Mouse (Mus musculus) spleen, adult 2 months (tissue): ENCODE results near the gene Cacna2d3. TPM values are rescaled to one million over a fixed set of nuclear protein-coding genes. Genes with fewer than 3 reads are reported as not detected.

Experiments used
- DNase-seq, 2 experiments: peaks; one replicate each; pipeline versions ENCODE4 v3.0.0 to v3.0.0-alpha.2; 2012 to 2021; ENCODE audit warnings: low spot score in 2 of 2, low read depth in 1 of 2
- H3K27ac ChIP-seq: fragments of 200-500 bp; 2 replicates; pipeline ENCODE4 v1.5.1; 2012; ENCODE audit warnings: low read length, inconsistent platforms; ENCODE audit not compliant: insufficient read depth
- H3K27me3 ChIP-seq: fragments of 200-500 bp; 2 replicates; pipeline ENCODE4 v1.6.1; 2012; ENCODE audit warnings: mild to moderate bottlenecking, moderate library complexity, low read length, inconsistent platforms; ENCODE audit not compliant: control insufficient read depth, insufficient read depth
- H3K36me3 ChIP-seq: fragments of 200-500 bp; 2 replicates; pipeline ENCODE4 v1.6.1; 2012; ENCODE audit warnings: mild to moderate bottlenecking, low read length, inconsistent platforms; ENCODE audit not compliant: control insufficient read depth, insufficient read depth
- H3K4me1 ChIP-seq: fragments of 200-500 bp; 2 replicates; pipeline ENCODE4 v1.6.1; 2011; ENCODE audit warnings: inconsistent platforms; ENCODE audit not compliant: control insufficient read depth, insufficient read depth, insufficient read length
- H3K4me3 ChIP-seq: fragments of 200-500 bp; 2 replicates; pipeline ENCODE4 v1.5.1; 2011; ENCODE audit warnings: mild to moderate bottlenecking, inconsistent platforms; ENCODE audit not compliant: insufficient read depth, insufficient read length; ENCODE audit errors: extremely low read depth
- CTCF ChIP-seq: fragments of 200-500 bp; IDR thresholded peaks from 2 replicates; pipeline ENCODE4 v1.5.1; 2011; ENCODE audit warnings: mild to moderate bottlenecking, inconsistent platforms; ENCODE audit not compliant: insufficient read depth, insufficient read length, insufficient replicate concordance; ENCODE audit errors: extremely low read depth
- POLR2A ChIP-seq: fragments of 200-500 bp; IDR thresholded peaks from 2 replicates; pipeline ENCODE4 v1.6.1; 2011; ENCODE audit warnings: low read depth, low read length, inconsistent platforms
- WGBS: fragments of 180-500 bp; shearing (Covaris S2); methylation state at CpG from one replicate; pipeline ENCODE4 v1.1.7; 2018; 5-methylcytosine and 5-hydroxymethylcytosine counted together
- polyA plus RNA-seq: library from polyadenylated mRNA; depleted of rRNA; stranded (reverse); fragments of >200 nt; gene quantifications from 2 replicates; pipeline ENCODE4 v1.2.3, GENCODE M21; 2012

The Cacna2d3 gene
- polyA plus RNA-seq, 1 experiment, result 0.19 TPM

DNA sequence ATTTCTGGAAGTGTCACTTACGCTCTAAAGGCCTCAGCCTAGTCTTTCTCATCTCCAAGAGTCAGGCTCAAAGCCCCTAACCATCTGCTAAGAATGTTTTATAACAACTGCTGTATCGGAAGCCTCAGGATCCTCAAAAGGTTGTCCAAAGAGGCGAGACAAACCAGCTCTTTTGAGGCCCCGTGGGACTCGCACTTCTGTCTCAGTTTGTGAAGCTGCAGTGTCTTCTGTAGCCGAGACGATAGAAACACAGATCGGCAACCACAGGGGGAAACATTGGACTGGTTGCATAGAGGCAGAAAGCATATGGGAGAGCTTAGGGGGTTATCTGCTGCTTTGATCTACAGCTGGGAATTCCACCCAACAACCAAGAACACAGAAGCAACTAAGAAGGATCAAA lies 327.9 kb downstream of the Cacna2d3 start:
- Histone ChIP-seq H3K27ac (no peak overlapping the region), H3K36me3 (no peaks in the 10 kb centered on the region), H3K4me3 (no peak overlapping the region), H3K27me3 (no peaks in the 10 kb centered on the region), H3K4me1 (no peaks in the 10 kb centered on the region)
- 86% methylated on average over 8 of the region's 8 CpGs for WGBS
- TF ChIP-seq POLR2A (no peak), CTCF (no peak)
- no peak for DNase-seq

- no peaks in the 10 kb centered on the region for H3K27me3 ChIP-seq
- TF ChIP-seq POLR2A (no peak), CTCF (no peak)
- H3K4me3 ChIP-seq, result no peak overlapping the region
- no peak for DNase-seq
- no peak overlapping the region for H3K27ac ChIP-seq
- WGBS, result 86% methylated on average over 3 of the region's 3 CpGs
- H3K36me3 ChIP-seq, result no peaks in the 10 kb centered on the region
- H3K4me1 ChIP-seq, result no peaks in the 10 kb centered on the region
These were observed 328.8 kb downstream of the Cacna2d3 start for GRCm38 (mm10) chr14:29392851-29393250.

- H3K36me3 ChIP-seq, result no peaks in the 10 kb centered on the region
- H3K4me1 ChIP-seq, result no peaks in the 10 kb centered on the region
- H3K27me3 ChIP-seq, result no peaks in the 10 kb centered on the region
- no peak overlapping the region for H3K27ac ChIP-seq
- H3K4me3 ChIP-seq, result no peak overlapping the region
- WGBS, result 68% methylated on average over 2 of the region's 2 CpGs
- DNase-seq, result no peak
- TF ChIP-seq POLR2A (no peak), CTCF (no peak)
These were observed 330.2 kb downstream of the Cacna2d3 start for GRCm38 (mm10) chr14:29391489-29391888.

- no peaks in the 10 kb centered on the region for H3K27me3 ChIP-seq
- no peak overlapping the region for H3K27ac ChIP-seq
- 80% methylated on average over 3 of the region's 3 CpGs for WGBS
- no peaks in the 10 kb centered on the region for H3K36me3 ChIP-seq
- H3K4me3 ChIP-seq, result no peak overlapping the region
- TF ChIP-seq POLR2A, result no peak
- no peak for TF ChIP-seq CTCF
- no peak for DNase-seq
- H3K4me1 ChIP-seq, result no peaks in the 10 kb centered on the region
These were observed 333.9 kb downstream of the Cacna2d3 start for GRCm38 (mm10) chr14:29387761-29388160.

DNA sequence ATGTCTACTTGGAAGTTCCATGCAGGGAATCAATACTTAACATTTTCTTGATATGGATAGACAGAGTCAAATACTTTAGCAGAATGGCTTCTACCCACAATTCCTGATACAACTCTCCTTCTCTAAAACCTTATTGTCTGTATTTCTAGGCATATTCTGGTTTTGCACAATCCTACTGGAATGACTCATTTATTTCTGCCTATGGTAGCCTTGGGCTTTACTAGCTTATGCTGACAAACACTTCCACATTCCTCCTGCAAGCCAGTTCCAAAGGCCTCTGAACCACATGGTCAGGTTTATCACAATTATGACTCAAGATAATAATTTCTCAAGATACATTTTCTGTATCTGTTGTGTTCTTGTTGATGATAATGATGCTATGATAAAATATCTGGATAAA lies 336.2 kb downstream of the Cacna2d3 start:
- Histone ChIP-seq H3K4me1 (no peaks in the 10 kb centered on the region), H3K27ac (no peak overlapping the region), H3K27me3 (no peaks in the 10 kb centered on the region), H3K36me3 (no peaks in the 10 kb centered on the region), H3K4me3 (no peak overlapping the region)
- no peak for DNase-seq
- no peak for TF ChIP-seq POLR2A
- no peak for TF ChIP-seq CTCF

DNA sequence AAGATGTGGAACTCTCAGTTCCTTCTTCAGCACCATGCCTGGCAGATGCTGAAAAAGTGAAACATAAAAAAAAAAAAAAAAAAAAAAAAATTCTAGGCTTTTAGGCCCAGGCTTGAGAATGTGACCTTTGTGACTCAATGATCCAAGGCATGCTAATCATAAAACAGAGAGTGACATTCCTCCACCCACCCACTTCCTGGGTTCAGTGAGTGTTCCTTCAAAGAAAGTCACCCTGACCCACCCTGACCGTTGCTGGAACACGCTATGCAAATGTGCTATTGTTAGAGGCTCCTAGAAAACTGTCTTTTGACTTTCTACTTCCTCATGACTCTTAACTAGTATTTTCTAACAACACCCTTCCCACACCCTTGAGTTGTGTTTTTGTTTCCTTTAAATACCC lies 338.9 kb downstream of the Cacna2d3 start:
- Histone ChIP-seq H3K36me3 (no peaks in the 10 kb centered on the region), H3K27ac (no peak overlapping the region), H3K4me3 (no peak overlapping the region), H3K27me3 (no peaks in the 10 kb centered on the region), H3K4me1 (no peaks in the 10 kb centered on the region)
- no peak for TF ChIP-seq POLR2A
- no peak for TF ChIP-seq CTCF
- 87% methylated on average over 2 of the region's 2 CpGs for WGBS
- no peak for DNase-seq

- no peak overlapping the region for H3K4me3 ChIP-seq
- H3K36me3 ChIP-seq, result no peaks in the 10 kb centered on the region
- TF ChIP-seq POLR2A (no peak), CTCF (no peak)
- H3K27me3 ChIP-seq, result no peaks in the 10 kb centered on the region
- WGBS, result 78% methylated on average over 5 of the region's 5 CpGs
- no peak overlapping the region for H3K27ac ChIP-seq
- no peak for DNase-seq
- no peaks in the 10 kb centered on the region for H3K4me1 ChIP-seq
These were observed 354.8 kb downstream of the Cacna2d3 start for GRCm38 (mm10) chr14:29366911-29367310.
